10 mouse cellular contexts compared by ENCODE assay signal in the genomic region with DNA sequence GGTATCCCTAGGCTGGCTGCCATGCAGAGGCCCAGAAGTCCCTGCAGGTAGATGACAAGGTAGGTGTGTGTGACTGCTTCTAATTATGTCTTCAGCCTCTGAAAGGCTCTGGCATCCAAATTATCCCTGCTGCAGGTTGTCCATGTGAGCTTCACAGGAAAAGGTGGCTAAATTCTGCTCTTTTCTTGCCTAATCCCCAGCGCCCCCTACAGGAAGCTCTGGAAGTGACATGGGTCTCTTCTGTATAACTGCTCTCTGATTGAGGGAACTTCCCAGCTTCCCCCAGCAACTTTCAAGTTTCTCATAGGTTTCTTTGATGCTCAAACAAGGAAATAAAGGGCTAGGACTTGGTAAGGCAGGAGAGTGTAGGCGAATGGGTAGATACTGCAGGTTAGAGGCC. TPM values are rescaled to one million over a fixed set of nuclear protein-coding genes. Genes with fewer than 3 reads are reported as not detected.
A peak's percentile ranks its signal among the peaks of the same experiment; 100 is the strongest.
DNase-seq lines count a peak whose midpoint lies in the region; ATAC-seq lines count a peak whose summit lies in the region.
"Had no signal": no experiment of that assay in that cellular context is flagged by ENCODE, and none has a peak within 500 bp of the region (broad histone marks: within the 10 kb centered on the region; RNA-seq: fewer than 3 reads in every experiment).

No protein-coding gene starts in this region.

- WGBS in hindbrain, embryonic 14.5 days: 35% methylated on average over 2 of the region's 2 CpGs
- WGBS in hindbrain, embryonic 13.5 days: 38% methylated on average over 2 of the region's 2 CpGs

- no peaks in the 10 kb centered on the region for H3K9me3 ChIP-seq in hindbrain, embryonic 14.5 days (ENCODE audit: control insufficient read depth, low read length)
- H3K9me3 ChIP-seq in hindbrain, embryonic 13.5 days: no peaks in the 10 kb centered on the region
- H3K9me3 ChIP-seq: megakaryocyte, embryonic 14.5 days had no signal

- ATAC-seq in hindbrain, embryonic 14.5 days (ENCODE audit: low FRiP score): no peak
- ATAC-seq in hindbrain, embryonic 13.5 days (ENCODE audit: low FRiP score): no peak

- no peaks in the 10 kb centered on the region for H3K4me1 ChIP-seq in hindbrain, embryonic 14.5 days (replicated peaks; ENCODE audit: control insufficient read depth, insufficient read depth, low read length)
- no peaks in the 10 kb centered on the region for H3K4me1 ChIP-seq in hindbrain, embryonic 13.5 days (replicated peaks)

- no peak overlapping the region for H3K27ac ChIP-seq in hindbrain, embryonic 14.5 days
- H3K27ac ChIP-seq in hindbrain, embryonic 13.5 days: no peak overlapping the region

- H3K4me3 ChIP-seq in hindbrain, embryonic 14.5 days (replicated peaks; ENCODE audit: low read length): no peak overlapping the region
- H3K4me3 ChIP-seq in hindbrain, embryonic 13.5 days: no peak overlapping the region
- H3K4me3 ChIP-seq: erythroblast, embryonic 14.5 days; megakaryocyte, embryonic 14.5 days had no signal

- peak; percentile 75 for DNase-seq in hindbrain, embryonic 14.5 days (ENCODE audit: low spot score)
- peak; percentile 61 for DNase-seq in ES-CJ7 (ENCODE audit: low read depth, low spot score)
- DNase-seq in c-Kit-positive CD71-negative TER-119-negative erythroid progenitor cells, embryonic 14.5 days (ENCODE audit: low read depth): peak; percentile 74
- peak; percentile 61 to 72 for DNase-seq in frontal cortex, postnatal 14 days (ENCODE audit: low spot score in 2 of 2)
- peak; percentile 71 for DNase-seq in layer of hippocampus, adult 9-11 months
- DNase-seq in mesoderm, embryonic 11.5 days (ENCODE audit: low read depth, low spot score): peak; percentile 67
- peak; percentile 82 for DNase-seq in splenic B cell, adult 2 months (ENCODE audit: low read depth, low spot score)

- H3K9ac ChIP-seq in hindbrain, embryonic 14.5 days: no peak overlapping the region
- H3K9ac ChIP-seq in hindbrain, embryonic 13.5 days: no peak overlapping the region

- no peak overlapping the region for H3K4me2 ChIP-seq in hindbrain, embryonic 14.5 days (replicated peaks)
- no peak overlapping the region for H3K4me2 ChIP-seq in hindbrain, embryonic 13.5 days

- no peaks in the 10 kb centered on the region for H3K27me3 ChIP-seq in hindbrain, embryonic 14.5 days (ENCODE audit: control insufficient read depth, insufficient read depth, low read length)
- no peaks in the 10 kb centered on the region for H3K27me3 ChIP-seq in hindbrain, embryonic 13.5 days
- no peaks in the 10 kb centered on the region for H3K27me3 ChIP-seq in splenic B cell, adult 2 months (ENCODE audit: control insufficient read depth, insufficient read depth, low read length, poor library complexity, severe bottlenecking)
- H3K27me3 ChIP-seq: megakaryocyte, embryonic 14.5 days had no signal

- peaks cover 95% of the 10 kb centered on the region for H3K36me3 ChIP-seq in hindbrain, embryonic 14.5 days (replicated peaks; ENCODE audit: control insufficient read depth, insufficient read depth)
- peaks cover 98% of the 10 kb centered on the region for H3K36me3 ChIP-seq in hindbrain, embryonic 13.5 days
- H3K36me3 ChIP-seq in splenic B cell, adult 2 months (ENCODE audit: control insufficient read depth, insufficient read depth, low read length, poor library complexity, severe bottlenecking): peaks cover 7% of the 10 kb centered on the region

RNA-seq across cellular contexts. Expression of gene Polr3h, which starts 21.1 kb away (rescaled TPM):
- polyA plus RNA-seq in hindbrain, embryonic 14.5 days (2014; fragmentation: Nextera tagmentation; extraction: Ambion mirVana): 85.5 and 100.0 TPM in 2 replicates
- 73.3 and 76.8 TPM in 2 replicates for polyA plus RNA-seq in hindbrain, embryonic 13.5 days (2015; fragmentation: Nextera tagmentation; extraction: Ambion mirVana)

RNA-seq across cellular contexts. Expression of gene Csdc2, which starts 31.6 kb away (rescaled TPM):
- polyA plus RNA-seq in hindbrain, embryonic 14.5 days (2014; fragmentation: Nextera tagmentation; extraction: Ambion mirVana): 183 and 199 TPM in 2 replicates
- polyA plus RNA-seq in hindbrain, embryonic 13.5 days (2015; fragmentation: Nextera tagmentation; extraction: Ambion mirVana): 130 and 137 TPM in 2 replicates
- polyA plus RNA-seq: erythroblast, embryonic 14.5 days had no signal

RNA-seq across cellular contexts. Expression of gene Aco2, which starts 32.8 kb away (rescaled TPM):
- polyA plus RNA-seq in hindbrain, embryonic 14.5 days (2014; fragmentation: Nextera tagmentation; extraction: Ambion mirVana): 252 and 281 TPM in 2 replicates
- polyA plus RNA-seq in hindbrain, embryonic 13.5 days (2015; fragmentation: Nextera tagmentation; extraction: Ambion mirVana): 237 and 248 TPM in 2 replicates

RNA-seq across cellular contexts. Expression of gene Phf5a, which starts 33.2 kb away (rescaled TPM):
- polyA plus RNA-seq in hindbrain, embryonic 14.5 days (2014; fragmentation: Nextera tagmentation; extraction: Ambion mirVana): 117 and 130 TPM in 2 replicates
- polyA plus RNA-seq in hindbrain, embryonic 13.5 days (2015; fragmentation: Nextera tagmentation; extraction: Ambion mirVana): 123 and 125 TPM in 2 replicates

RNA-seq across cellular contexts. Expression of gene Tob2, which starts 46.3 kb away (rescaled TPM):
- 13.4 and 14.9 TPM in 2 replicates for polyA plus RNA-seq in hindbrain, embryonic 14.5 days (2014; fragmentation: Nextera tagmentation; extraction: Ambion mirVana)
- polyA plus RNA-seq in hindbrain, embryonic 13.5 days (2015; fragmentation: Nextera tagmentation; extraction: Ambion mirVana): 15.6 and 15.7 TPM in 2 replicates
